Mouse (Mus musculus): ENCODE data around the gene Reg3d.

GRCm38 (mm10) chr6:78378765-78379164 is at the start of gene Reg3d:
- no peak for TF ChIP-seq POLR2A (IDR thresholded peaks at IDR 0.05; ENCODE audit: borderline replicate concordance, extremely low read depth, insufficient read depth, insufficient read length, poor library complexity, severe bottlenecking)
- TF ChIP-seq CTCF (IDR thresholded peaks at IDR 0.05; ENCODE audit: borderline replicate concordance, extremely low read depth, insufficient read depth, insufficient read length): no peak
